Mouse (Mus musculus): ENCODE data around the gene Svs1. TPM values are rescaled to one million over a fixed set of nuclear protein-coding genes. Genes with fewer than 3 reads are reported as not detected.
A peak's percentile ranks its signal among the peaks of the same experiment; 100 is the strongest.

Gene Svs1
- polyA plus RNA-seq, 1 experiment from 2014 or later, result not detected

- 83% methylated on average over 3 of the region's 3 CpGs for WGBS
- no peaks in the 10 kb centered on the region for H3K36me3 ChIP-seq
- no peak overlapping the region for H3K4me2 ChIP-seq (replicated peaks)
These were observed 26.8 kb downstream of the Svs1 start for GRCm38 (mm10) chr6:49013458-49013857.

GRCm38 (mm10) chr6:49017150-49017549, 30.5 kb downstream of the Svs1 start:
- no peaks in the 10 kb centered on the region for H3K36me3 ChIP-seq
- no peak for ATAC-seq (ENCODE audit: low FRiP score, low read depth)
- H3K4me2 ChIP-seq (replicated peaks), result no peak overlapping the region
- H3K4me1 ChIP-seq, result peaks cover 12% of the 10 kb centered on the region
- H3K27me3 ChIP-seq, result no peaks in the 10 kb centered on the region
- H3K9me3 ChIP-seq, result no peaks in the 10 kb centered on the region
- H3K9ac ChIP-seq (replicated peaks), result no peak overlapping the region
- 83% methylated on average over 12 of the region's 12 CpGs for WGBS
- no peak overlapping the region for H3K4me3 ChIP-seq
- H3K27ac ChIP-seq (replicated peaks), result no peak overlapping the region

More at GRCm38 (mm10) chr6:49013458-49013857, 26.8 kb downstream of the Svs1 start:
- ATAC-seq (ENCODE audit: low FRiP score, low read depth), result no peak
- no peak overlapping the region for H3K4me3 ChIP-seq
- H3K9me3 ChIP-seq, result no peaks in the 10 kb centered on the region
- no peak overlapping the region for H3K9ac ChIP-seq (replicated peaks)
- no peaks in the 10 kb centered on the region for H3K27me3 ChIP-seq
- no peak overlapping the region for H3K27ac ChIP-seq (replicated peaks)
- H3K4me1 ChIP-seq, result peaks cover 8% of the 10 kb centered on the region

- H3K9ac ChIP-seq (replicated peaks), result no peak overlapping the region
- no peaks in the 10 kb centered on the region for H3K9me3 ChIP-seq
- no peak for ATAC-seq (ENCODE audit: low FRiP score, low read depth)
- H3K4me1 ChIP-seq, result peaks cover 13% of the 10 kb centered on the region
- no peak overlapping the region for H3K27ac ChIP-seq (replicated peaks)
- no peak overlapping the region for H3K4me2 ChIP-seq (replicated peaks)
- H3K4me3 ChIP-seq, result no peak overlapping the region
- no peaks in the 10 kb centered on the region for H3K36me3 ChIP-seq
- WGBS, result 89% methylated on average over 1 of the region's 1 CpGs
- H3K27me3 ChIP-seq, result no peaks in the 10 kb centered on the region
These were observed 32.7 kb downstream of the Svs1 start for GRCm38 (mm10) chr6:49019341-49019740.

GRCm38 (mm10) chr6:49021141-49022012, 34.7 kb downstream of the Svs1 start:
- Histone ChIP-seq H3K4me2 (replicated peaks) (no peak overlapping the region), H3K27me3 (no peaks in the 10 kb centered on the region), H3K9me3 (no peaks in the 10 kb centered on the region), H3K27ac (replicated peaks) (no peak overlapping the region), H3K9ac (replicated peaks) (no peak overlapping the region), H3K36me3 (no peaks in the 10 kb centered on the region), H3K4me1 (peaks cover 13% of the 10 kb centered on the region), H3K4me3 (no peak overlapping the region)
- WGBS, result 64% methylated on average over 14 of the region's 14 CpGs
- ATAC-seq (ENCODE audit: low FRiP score, low read depth), result peak; percentile 44; the same call in 1 of the 2 replicates

GRCm38 (mm10) chr6:49022384-49022783, 35.7 kb downstream of the Svs1 start:
- Histone ChIP-seq H3K4me1 (peaks cover 13% of the 10 kb centered on the region), H3K9ac (replicated peaks) (no peak overlapping the region), H3K4me2 (replicated peaks) (no peak overlapping the region), H3K36me3 (no peaks in the 10 kb centered on the region), H3K9me3 (no peaks in the 10 kb centered on the region), H3K27me3 (no peaks in the 10 kb centered on the region), H3K4me3 (no peak overlapping the region), H3K27ac (replicated peaks) (no peak overlapping the region)
- no peak for ATAC-seq (ENCODE audit: low FRiP score, low read depth)
- WGBS, result 82% methylated on average over 2 of the region's 2 CpGs

GRCm38 (mm10) chr6:49023315-49023714, 36.7 kb downstream of the Svs1 start:
- 85% methylated on average over 10 of the region's 10 CpGs for WGBS
- Histone ChIP-seq H3K27ac (replicated peaks) (no peak overlapping the region), H3K27me3 (no peaks in the 10 kb centered on the region), H3K4me2 (replicated peaks) (no peak overlapping the region), H3K4me3 (no peak overlapping the region), H3K9ac (replicated peaks) (no peak overlapping the region), H3K4me1 (peaks cover 13% of the 10 kb centered on the region), H3K36me3 (no peaks in the 10 kb centered on the region), H3K9me3 (no peaks in the 10 kb centered on the region)
- ATAC-seq (ENCODE audit: low FRiP score, low read depth), result no peak

GRCm38 (mm10) chr6:49025290-49025689, 38.6 kb downstream of the Svs1 start:
- H3K36me3 ChIP-seq, result no peaks in the 10 kb centered on the region
- H3K27ac ChIP-seq (replicated peaks), result no peak overlapping the region
- no peaks in the 10 kb centered on the region for H3K9me3 ChIP-seq
- no peak overlapping the region for H3K4me2 ChIP-seq (replicated peaks)
- H3K27me3 ChIP-seq, result no peaks in the 10 kb centered on the region
- H3K4me3 ChIP-seq, result no peak overlapping the region
- ATAC-seq (ENCODE audit: low FRiP score, low read depth), result no peak
- peaks cover 13% of the 10 kb centered on the region for H3K4me1 ChIP-seq
- 89% methylated on average over 7 of the region's 7 CpGs for WGBS
- no peak overlapping the region for H3K9ac ChIP-seq (replicated peaks)

- Histone ChIP-seq H3K4me2 (replicated peaks) (no peak overlapping the region), H3K9ac (replicated peaks) (no peak overlapping the region), H3K36me3 (no peaks in the 10 kb centered on the region), H3K27me3 (no peaks in the 10 kb centered on the region), H3K9me3 (no peaks in the 10 kb centered on the region), H3K4me3 (no peak overlapping the region), H3K27ac (replicated peaks) (no peak overlapping the region), H3K4me1 (peaks cover 2% of the 10 kb centered on the region; the same call in 1 of the 2 replicates)
- 93% methylated on average over 5 of the region's 5 CpGs for WGBS
- no peak for ATAC-seq (ENCODE audit: low FRiP score, low read depth)
These were observed 39.8 kb downstream of the Svs1 start for GRCm38 (mm10) chr6:49026496-49026895.

- Histone ChIP-seq H3K4me2 (replicated peaks) (no peak overlapping the region), H3K36me3 (no peaks in the 10 kb centered on the region), H3K4me1 (no peaks in the 10 kb centered on the region), H3K27ac (replicated peaks) (no peak overlapping the region), H3K4me3 (no peak overlapping the region), H3K9me3 (no peaks in the 10 kb centered on the region), H3K27me3 (no peaks in the 10 kb centered on the region), H3K9ac (replicated peaks) (no peak overlapping the region)
- ATAC-seq (ENCODE audit: low FRiP score, low read depth), result no peak
- WGBS, result 89% methylated on average over 6 of the region's 6 CpGs
These were observed 41.4 kb downstream of the Svs1 start for GRCm38 (mm10) chr6:49028019-49028418.

GRCm38 (mm10) chr6:49028708-49029107, 42.0 kb downstream of the Svs1 start:
- Histone ChIP-seq H3K4me1 (no peaks in the 10 kb centered on the region), H3K9ac (replicated peaks) (no peak overlapping the region), H3K4me3 (no peak overlapping the region), H3K27ac (replicated peaks) (no peak overlapping the region), H3K4me2 (replicated peaks) (no peak overlapping the region), H3K36me3 (no peaks in the 10 kb centered on the region), H3K27me3 (no peaks in the 10 kb centered on the region), H3K9me3 (no peaks in the 10 kb centered on the region)
- ATAC-seq (ENCODE audit: low FRiP score, low read depth), result no peak
- 89% methylated on average over 3 of the region's 3 CpGs for WGBS

GRCm38 (mm10) chr6:49031230-49031629, 44.6 kb downstream of the Svs1 start:
- 85% methylated on average over 4 of the region's 4 CpGs for WGBS

GRCm38 (mm10) chr6:49032783-49033182, 46.1 kb downstream of the Svs1 start:
- H3K9ac ChIP-seq (replicated peaks), result no peak overlapping the region
- 0 out of 2 replicates have a peak, but pooled peaks cover 6% of the 10 kb centered on the region for H3K4me1 ChIP-seq
- H3K27me3 ChIP-seq, result peaks cover 23% of the 10 kb centered on the region
- H3K9me3 ChIP-seq, result no peaks in the 10 kb centered on the region
- WGBS, result 73% methylated on average over 4 of the region's 4 CpGs
- H3K4me3 ChIP-seq, result no peak overlapping the region
- H3K36me3 ChIP-seq, result no peaks in the 10 kb centered on the region
- ATAC-seq (ENCODE audit: low FRiP score, low read depth), result no peak
- no peak overlapping the region for H3K27ac ChIP-seq (replicated peaks)
- no peak overlapping the region for H3K4me2 ChIP-seq (replicated peaks)

More at GRCm38 (mm10) chr6:49031230-49031629, 44.6 kb downstream of the Svs1 start:
- Histone ChIP-seq H3K9me3 (no peaks in the 10 kb centered on the region), H3K27ac (replicated peaks) (no peak overlapping the region), H3K4me2 (replicated peaks) (no peak overlapping the region), H3K4me1 (no peaks in the 10 kb centered on the region), H3K9ac (replicated peaks) (no peak overlapping the region), H3K4me3 (no peak overlapping the region), H3K36me3 (no peaks in the 10 kb centered on the region), H3K27me3 (peaks cover 8% of the 10 kb centered on the region)
- no peak for ATAC-seq (ENCODE audit: low FRiP score, low read depth)
